Mouse (Mus musculus) left cerebral cortex, postnatal 4 days (tissue): ENCODE measurements around the gene Map3k20. TPM values are rescaled to one million over a fixed set of nuclear protein-coding genes. Genes with fewer than 3 reads are reported as not detected.
A peak's percentile ranks its signal among the peaks of the same experiment; 100 is the strongest.

Experiments used
- DNase-seq: peaks from one replicate; pipeline ENCODE4 v3.0.0-alpha.2; 2022
- intact Hi-C: fragments of 180-260 bp; cut with DNase I; formaldehyde crosslinking; loops from one replicate; pipeline ENCODE4 v1.15.1; 2025
- total RNA-seq, 2 experiments: library from RNA; stranded (reverse); gene quantifications; 2 replicates each; pipeline ENCODE4 v1.2.3; 2021

The Map3k20 gene
- total RNA-seq, 2 experiments from 2014 or later = 10.8 to 11.7 TPM

- intact Hi-C loops = no loop called here
- no peak for DNase-seq
Observed at GRCm38 (mm10) chr2:72278247-72278873, 7.1 kb upstream of the Map3k20 start.

GRCm38 (mm10) chr2:72280524-72280923 is 4.9 kb upstream of the Map3k20 start:
- intact Hi-C loops = no loop called here
- DNase-seq = no peak

DNA sequence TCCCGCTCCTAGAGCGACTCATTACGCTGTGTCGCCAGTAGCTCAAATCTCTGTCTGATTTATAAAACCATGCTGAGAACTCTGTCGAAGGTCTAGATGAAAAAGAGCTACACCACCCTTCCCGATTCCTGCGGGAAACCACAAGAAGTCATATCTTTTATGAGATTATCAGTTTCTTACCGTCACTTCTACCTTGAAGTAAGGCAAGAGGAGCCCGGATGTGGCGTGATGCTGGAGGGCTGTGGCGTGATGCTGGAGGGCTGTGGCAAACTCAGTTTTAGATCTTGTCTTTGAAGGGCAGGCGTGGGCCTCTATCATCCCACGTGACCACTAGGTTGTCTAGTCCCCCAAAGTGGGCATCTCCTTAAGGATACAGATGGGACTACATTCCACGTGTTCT is 3.5 kb upstream of the Map3k20 start:
- DNase-seq = no peak
- intact Hi-C loops = no loop called here

- no peak for DNase-seq
- intact Hi-C loops = no loop called here
Observed at GRCm38 (mm10) chr2:72282733-72283132, 2.7 kb upstream of the Map3k20 start.

DNA sequence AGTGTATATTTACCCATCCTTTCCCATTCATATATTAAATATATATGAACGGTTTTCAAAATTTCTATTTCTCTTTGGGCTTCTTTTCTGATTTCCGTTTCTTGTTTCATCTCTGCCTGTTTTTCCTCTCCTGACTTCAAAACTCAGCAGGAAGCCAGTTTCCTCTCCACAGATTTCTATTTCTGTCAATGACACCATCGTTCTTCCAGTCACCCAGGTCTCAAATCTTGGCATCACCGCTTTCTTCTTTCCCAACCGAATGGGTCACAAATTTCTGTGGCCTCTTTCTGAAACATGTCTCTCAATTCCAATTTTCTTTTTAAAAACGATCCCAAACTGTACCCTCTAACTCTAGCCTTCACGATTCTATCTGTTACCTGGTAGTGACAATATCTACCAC is 748 bp upstream of the Map3k20 start:
- intact Hi-C loops = no loop called here
- DNase-seq = no peak

DNA sequence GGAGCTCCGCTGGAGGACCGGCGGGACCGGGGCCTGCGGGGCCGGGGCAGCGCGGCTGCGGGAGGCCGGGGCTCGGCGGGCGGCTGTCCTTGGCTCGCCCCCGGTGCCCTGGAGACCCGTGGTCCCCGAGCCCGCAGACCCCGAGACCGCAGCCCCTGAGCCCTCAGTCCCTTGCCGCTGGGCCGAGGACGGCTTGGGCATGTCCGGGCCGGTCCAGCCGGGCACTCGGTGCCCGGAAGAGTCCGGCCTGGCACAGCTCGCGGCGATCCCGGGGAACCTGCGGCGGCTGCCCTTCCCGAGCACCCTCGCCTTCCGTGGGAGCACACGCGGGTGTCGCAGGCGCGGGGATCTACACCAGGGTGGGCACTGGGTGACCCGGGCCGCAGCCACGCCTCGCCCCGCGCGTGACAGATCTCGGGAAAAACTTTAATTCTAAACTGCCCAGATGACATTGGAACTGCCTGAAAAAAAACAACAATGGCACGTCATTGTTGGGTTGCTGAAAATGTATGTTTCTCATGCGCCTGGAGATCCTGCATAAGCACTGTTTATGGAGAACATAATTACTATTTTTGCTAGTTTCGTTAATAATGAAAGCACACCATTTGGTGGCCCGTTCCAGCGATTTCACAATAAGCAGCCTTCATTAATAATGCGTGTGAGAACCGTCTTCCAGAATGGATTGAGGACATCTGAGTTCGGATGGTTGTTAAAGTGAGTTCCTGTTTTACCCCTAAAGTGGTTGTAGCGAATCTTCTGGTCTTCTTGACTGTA is 638 bp downstream of the Map3k20 start:
- intact Hi-C loops = no loop called here
- DNase-seq = peak; percentile 31

DNA sequence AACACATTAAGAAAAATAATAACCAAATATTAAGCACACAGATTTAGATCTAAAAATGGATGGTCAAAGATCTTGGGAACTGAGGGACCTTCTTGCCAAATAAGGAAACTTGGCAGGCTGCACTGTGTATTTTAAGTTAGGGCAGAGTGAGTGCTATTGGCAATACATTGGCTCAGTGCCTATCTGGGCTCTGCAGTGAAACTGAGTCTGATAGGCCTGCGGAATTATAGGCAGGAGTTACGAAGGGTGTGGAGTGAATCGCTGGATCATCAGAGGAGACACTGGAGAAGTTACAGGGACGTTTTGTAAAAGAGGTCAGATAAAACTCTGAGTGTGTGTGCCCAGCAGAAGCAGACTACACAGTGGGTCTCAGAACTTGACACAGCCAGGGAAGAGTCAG is 1.7 kb downstream of the Map3k20 start:
- DNase-seq = no peak
- intact Hi-C loops = no loop called here

DNA sequence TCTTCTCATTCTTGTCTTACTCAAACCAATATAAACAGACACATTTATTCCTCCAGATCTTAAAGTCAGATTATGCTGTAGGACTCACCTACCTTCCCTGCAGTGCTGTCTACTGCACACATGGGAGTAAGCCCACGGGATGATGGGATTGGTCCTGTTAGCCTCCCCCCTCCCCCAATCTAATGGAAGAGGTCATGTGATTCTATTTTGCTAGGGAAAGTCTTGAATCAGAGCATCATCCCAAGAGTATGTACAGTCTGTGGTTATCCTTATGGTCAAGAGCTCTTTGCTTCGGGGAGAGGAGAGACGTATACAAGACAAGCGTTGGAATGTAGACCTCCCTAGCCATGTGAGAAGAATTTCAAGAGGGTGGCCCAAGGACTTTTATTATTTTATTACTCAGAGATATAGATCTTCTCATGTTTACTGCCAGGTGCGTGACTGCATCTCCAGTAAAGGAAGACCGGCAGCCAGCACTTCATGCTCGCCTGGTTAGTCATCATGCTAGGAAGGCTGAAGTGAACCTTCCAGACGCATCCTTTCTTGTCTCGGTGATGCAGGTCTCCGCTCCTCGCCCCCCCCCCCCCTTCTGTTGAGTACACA is 3.6 kb downstream of the Map3k20 start:
- intact Hi-C loops = no loop called here

DNA sequence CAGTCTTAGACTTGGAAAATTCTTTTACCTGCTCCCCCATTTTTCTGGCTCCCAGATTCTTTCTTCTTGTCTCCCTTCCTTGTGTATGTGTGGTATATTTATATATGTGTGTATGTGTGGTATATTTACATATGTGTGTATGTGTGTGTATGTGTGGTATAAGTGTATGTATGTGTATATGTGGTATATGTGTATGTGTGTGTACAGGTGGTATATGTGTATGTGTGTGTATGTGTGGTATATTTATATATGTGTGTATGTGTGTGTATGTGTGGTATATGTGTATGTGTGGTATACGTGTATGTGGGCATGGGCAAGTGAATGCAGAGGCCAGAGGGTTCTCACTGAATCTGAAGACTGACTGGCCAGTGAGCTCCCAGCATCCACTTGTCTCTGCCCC is 5.7 kb downstream of the Map3k20 start:
- no peak for DNase-seq
- intact Hi-C loops = no loop called here

More for the DNA sequence above, 3.6 kb downstream of the Map3k20 start:
- no peak for DNase-seq

- no peak for DNase-seq
- intact Hi-C loops = no loop called here
Observed at GRCm38 (mm10) chr2:72292573-72292972, 7.1 kb downstream of the Map3k20 start.

GRCm38 (mm10) chr2:72294994-72295393 is 9.6 kb downstream of the Map3k20 start:
- DNase-seq = no peak
- intact Hi-C loops = no loop called here

DNA sequence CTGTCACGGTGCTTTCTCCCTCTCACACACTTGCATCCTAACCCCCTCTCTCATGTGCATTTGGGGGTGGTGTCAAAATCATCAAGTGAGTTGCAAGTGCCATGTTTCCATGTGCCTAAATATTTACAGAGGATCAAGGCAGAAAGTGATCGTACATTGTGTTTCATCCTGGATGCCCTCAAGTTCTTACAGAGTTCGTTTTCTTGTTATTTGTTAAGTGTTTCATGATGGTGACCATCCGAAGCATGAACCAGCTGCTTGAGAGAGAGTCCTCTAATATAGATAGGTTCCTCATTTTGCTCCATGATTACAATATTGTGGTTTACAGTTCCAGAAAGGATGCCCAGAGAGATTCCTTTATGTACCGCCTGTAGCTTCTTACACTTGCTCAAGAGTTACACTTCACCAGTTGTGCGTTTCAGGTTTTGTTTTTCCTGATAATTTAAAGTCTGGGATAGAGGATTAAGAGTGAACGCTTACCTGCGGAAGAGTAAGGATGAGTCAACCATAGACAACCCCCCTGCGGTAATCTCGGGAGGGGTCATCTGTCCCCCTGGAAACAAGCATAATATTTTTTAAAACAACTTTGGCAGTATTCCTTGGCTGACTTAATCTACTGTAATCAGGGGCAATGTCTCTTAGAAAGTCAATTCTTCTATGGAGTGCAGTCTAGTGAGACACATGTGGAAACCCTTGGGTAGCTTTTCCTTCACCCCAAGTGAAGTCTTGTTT is 11.7 kb downstream of the Map3k20 start:
- intact Hi-C loops = no loop called here

GRCm38 (mm10) chr2:72297716-72298082 is 12.3 kb downstream of the Map3k20 start:
- intact Hi-C loops = no loop called here
- no peak for DNase-seq

More for the DNA sequence above, 11.7 kb downstream of the Map3k20 start:
- DNase-seq = no peak

DNA sequence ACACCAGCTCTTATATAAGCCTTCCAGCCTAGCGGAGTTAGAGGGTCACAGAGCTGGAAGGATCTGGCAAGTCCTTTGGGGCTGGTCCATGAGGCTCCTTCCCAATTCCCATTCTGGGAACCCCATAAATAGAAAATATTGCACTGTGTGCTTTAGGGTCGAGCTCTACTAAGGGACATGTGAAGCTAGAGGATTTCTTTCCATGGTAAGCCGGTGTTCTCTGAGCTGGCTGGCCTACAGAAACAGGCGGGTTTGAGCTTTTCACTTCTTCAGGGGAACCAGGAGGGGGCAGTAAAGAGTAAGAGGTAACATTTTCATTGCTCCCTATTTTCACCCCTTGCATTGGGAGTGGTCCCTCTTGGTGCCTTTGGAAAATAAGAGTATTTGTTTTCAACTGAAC is 13.0 kb downstream of the Map3k20 start:
- intact Hi-C loops = no loop called here
- DNase-seq = no peak

- intact Hi-C loops = loop anchor here (10.0 kb wide), 1 partner anchor 93 kb away; no protein-coding TSS in a partner anchor
- no peak for DNase-seq
Observed at GRCm38 (mm10) chr2:72301194-72301916, 15.9 kb downstream of the Map3k20 start.

DNA sequence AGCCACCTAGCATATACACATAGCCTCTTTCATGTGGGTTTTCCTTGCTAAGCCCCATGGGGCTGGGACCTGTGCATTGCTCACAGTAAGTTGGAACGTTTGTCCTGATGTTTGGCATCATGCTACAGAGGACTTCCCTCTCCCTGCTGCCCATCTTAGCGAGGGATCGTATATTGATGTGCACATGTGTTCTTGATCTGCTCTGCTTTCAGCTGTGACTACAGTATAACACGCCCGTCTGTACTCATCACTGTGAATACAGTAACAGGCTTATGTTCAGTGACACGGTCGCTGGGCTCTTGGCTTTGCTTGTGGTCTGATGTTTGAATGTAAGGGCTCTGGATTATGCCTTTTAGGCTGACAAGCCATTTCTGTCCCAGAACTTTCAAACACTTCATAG is 20.3 kb downstream of the Map3k20 start:
- no peak for DNase-seq
- intact Hi-C loops = loop anchor here (10.0 kb wide), 1 partner anchor 89 kb away; no protein-coding TSS in a partner anchor

DNA sequence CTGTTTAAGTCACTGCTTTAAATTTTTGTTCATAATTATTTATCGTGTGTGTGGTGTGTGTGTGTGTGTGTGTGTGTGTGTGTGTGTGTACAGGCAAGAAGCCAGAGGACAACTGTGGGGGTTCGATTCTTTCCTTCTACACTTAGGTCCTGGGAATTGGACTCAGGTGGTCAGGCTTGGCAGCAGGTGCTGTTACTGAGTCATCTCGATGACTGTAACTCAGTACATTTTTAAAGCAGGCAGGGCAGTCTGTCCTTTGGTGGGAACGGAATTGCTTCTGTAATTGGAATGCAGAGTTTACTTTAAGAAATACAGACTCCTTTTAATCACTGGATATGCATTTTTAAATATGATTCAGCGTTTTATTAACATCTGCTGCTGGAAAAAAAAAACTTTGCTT is 22.9 kb downstream of the Map3k20 start:
- no peak for DNase-seq
- intact Hi-C loops = loop anchor here (10.0 kb wide), 1 partner anchor 86 kb away; no protein-coding TSS in a partner anchor

DNA sequence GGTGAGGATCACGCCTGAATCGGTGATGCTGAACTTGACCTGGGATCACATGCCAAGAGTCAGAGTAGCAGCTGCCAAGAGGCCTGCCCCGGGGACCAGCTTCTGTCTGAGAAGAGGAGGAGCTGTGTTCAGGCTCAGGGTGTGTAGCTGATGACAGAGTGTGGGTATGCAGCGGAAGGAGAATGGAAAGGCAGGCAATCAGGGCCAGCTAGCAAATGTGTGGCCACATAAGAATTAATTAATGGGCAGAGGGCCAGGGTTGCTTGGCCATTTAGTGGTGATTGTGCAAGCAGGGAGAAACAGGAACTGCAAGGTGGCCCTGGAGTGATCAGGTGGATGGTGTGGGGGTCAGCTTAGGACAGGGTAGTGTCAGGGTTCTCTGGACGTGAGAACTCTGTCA is 23.5 kb downstream of the Map3k20 start:
- DNase-seq = peak; percentile 13
- intact Hi-C loops = loop anchor here (10.0 kb wide), 1 partner anchor 86 kb away; no protein-coding TSS in a partner anchor

DNA sequence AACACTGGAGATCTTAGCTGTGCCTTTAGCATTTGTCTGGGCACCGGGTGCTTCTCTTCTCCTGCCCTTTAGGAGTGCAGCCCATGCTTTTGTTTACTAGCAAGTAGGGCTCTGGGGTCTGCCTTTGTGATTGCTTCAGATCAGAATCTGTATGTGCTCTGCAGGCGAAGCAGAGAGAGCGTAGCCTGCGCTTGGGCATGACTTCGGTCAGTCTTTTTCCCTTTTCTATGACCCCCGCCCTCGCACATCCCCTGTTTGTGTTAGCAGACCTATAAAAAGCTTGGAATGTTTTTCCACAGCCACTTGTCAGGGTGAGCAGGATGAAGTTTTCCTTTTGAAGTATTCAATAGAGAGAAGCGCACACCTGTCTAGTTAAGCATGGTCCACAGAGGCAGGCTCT is 26.0 kb downstream of the Map3k20 start:
- intact Hi-C loops = no loop called here
- DNase-seq = no peak

GRCm38 (mm10) chr2:72313312-72313711 is 27.9 kb downstream of the Map3k20 start:
- DNase-seq = no peak
- intact Hi-C loops = no loop called here
